Mouse (Mus musculus): ENCODE data around the gene Fam72a. TPM values are rescaled to one million over a fixed set of nuclear protein-coding genes. Genes with fewer than 3 reads are reported as not detected.

The Fam72a gene
- total RNA-seq, 1 experiment from 2014 or later: 1.3 TPM

DNA sequence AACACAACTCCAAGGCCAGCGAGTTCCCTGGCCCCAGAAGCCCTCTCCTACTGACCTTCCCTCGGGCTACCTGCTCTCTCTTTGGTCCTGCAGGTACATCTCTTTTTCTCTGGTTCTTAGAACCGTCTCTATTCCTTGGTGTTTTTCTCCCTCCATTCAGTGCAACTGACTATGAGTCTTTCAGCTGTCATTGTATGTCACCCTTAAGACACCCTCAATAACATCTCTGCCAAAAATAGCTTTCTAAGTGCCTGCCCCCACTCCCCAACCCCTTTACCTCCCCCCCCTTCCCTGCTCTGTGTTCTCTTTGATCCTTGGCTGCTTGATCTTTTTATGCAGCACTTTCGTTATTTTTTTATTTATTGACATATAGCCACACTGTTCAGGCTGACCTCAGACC lies 52.7 kb downstream of the Fam72a start:
- DNase-seq: no peak

DNA sequence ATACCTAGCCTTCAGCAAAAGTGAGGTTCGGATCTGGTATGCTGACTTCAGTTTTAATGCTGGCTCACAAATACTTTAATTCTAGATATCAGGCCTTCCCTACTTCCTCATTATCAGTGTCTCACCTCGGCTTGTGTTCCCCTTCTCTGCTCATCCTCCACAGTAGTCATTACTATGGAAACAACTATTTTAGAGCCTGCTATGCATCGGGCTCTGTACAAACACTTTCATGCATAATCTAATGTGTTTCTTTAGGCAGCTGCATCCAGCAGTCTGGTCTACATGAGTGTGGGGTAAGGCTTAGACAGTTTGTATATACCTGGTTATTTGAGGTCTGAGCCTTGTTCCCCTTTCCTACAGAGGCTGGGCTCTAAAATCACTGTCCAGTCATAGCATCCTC lies 55.9 kb downstream of the Fam72a start:
- no peak for DNase-seq

DNA sequence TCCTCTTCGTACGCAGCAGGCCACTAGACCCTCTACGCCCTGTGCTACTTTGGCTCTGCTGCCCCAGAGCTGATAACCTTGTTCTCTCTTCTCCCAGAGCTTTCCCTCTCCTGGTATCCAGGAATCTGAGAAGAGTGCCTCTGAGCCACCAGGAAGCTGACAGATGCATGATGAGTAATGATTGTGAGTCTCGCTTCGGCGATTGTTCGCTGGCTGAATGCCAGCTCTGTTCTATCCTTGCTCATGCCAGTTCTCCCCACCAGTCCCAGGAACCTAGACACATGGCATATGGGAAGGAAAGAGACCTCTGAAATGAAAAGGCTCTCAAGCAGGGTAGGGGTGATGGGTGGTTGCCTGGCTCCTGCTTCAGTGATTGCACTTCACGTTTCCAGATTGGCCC lies 59.1 kb downstream of the Fam72a start:
- DNase-seq: peak; percentile 46

Small RNA genes within 50 kb of the gene (microRNA-seq; reads per million reads assigned to microRNA genes)
- 0 reads per million in 2 experiments for gene Gm24273

Other genes with a start within 250 kb of the Fam72a start
- gene Ikbke, start 248.3 kb upstream of the Fam72a start, total RNA-seq (2021): 10.4 and 19.3 TPM in 2 replicates
- 29.0 and 31.9 TPM in 2 replicates for gene Srgap2, start 551 bp upstream of the Fam72a start, total RNA-seq (2021)
- 0.19 and 0.22 TPM in 2 replicates for gene Avpr1b, start 71.3 kb downstream of the Fam72a start, total RNA-seq (2021)
- gene Ctse, start 110.4 kb downstream of the Fam72a start, total RNA-seq (2021): 9.2 and 23.3 TPM in 2 replicates
- 2.7 and 3.5 TPM in 2 replicates for gene Rab7b, start 160.8 kb downstream of the Fam72a start, total RNA-seq (2021)
- 0.07 and 0.08 TPM in 2 replicates for gene Slc26a9, start 216.1 kb downstream of the Fam72a start, total RNA-seq (2021)

Data from adrenal gland, postnatal 14 days (tissue).